24 mouse cellular contexts compared by ENCODE assay signal in genomic region chr4:103126533-103126932, GRCm38 (mm10).
"Had no signal": no experiment of that assay in that cellular context is flagged by ENCODE, and none has a peak within 500 bp of the region (broad histone marks: within the 10 kb centered on the region; RNA-seq: fewer than 3 reads in every experiment).

No protein-coding gene starts in this region.

- H3K4me3 ChIP-seq: forebrain, embryonic 15.5 days; heart, embryonic 10.5 days; heart, embryonic 12.5 days; hindbrain, embryonic 10.5 days; hindbrain, embryonic 12.5 days; intestine, embryonic 15.5 days; limb, embryonic 13.5 days; limb, embryonic 15.5 days had no signal

- ATAC-seq: forebrain, embryonic 15.5 days; forebrain, postnatal 0 days; hindbrain, embryonic 16.5 days; inflammation-experienced regulatory T-cells, adult 6 months had no signal

- H3K4me1 ChIP-seq: hindbrain, embryonic 12.5 days had no signal

- H3K4me2 ChIP-seq: forebrain, embryonic 15.5 days; heart, embryonic 12.5 days; hindbrain, embryonic 12.5 days; hindbrain, embryonic 14.5 days; intestine, embryonic 15.5 days; limb, embryonic 13.5 days; limb, embryonic 15.5 days had no signal

- H3K27me3 ChIP-seq: forebrain, embryonic 15.5 days; heart, embryonic 12.5 days; hindbrain, embryonic 12.5 days; intestine, embryonic 15.5 days; limb, embryonic 13.5 days; limb, embryonic 15.5 days had no signal

- DNase-seq: forebrain, postnatal 0 days; gastrocnemius, postnatal 25 days; heart, adult 18-20 months; heart, postnatal 10 days; heart, postnatal 4 days; kidney, adult 18-20 months; kidney, adult 8-10 months; kidney, postnatal 14 days; kidney, postnatal 36 days; layer of hippocampus, adult 9-11 months; layer of hippocampus, postnatal 36 days; left cerebral cortex, postnatal 4 days had no signal

- H3K9ac ChIP-seq: forebrain, embryonic 15.5 days; forebrain, postnatal 0 days; heart, embryonic 12.5 days; hindbrain, embryonic 12.5 days; hindbrain, embryonic 14.5 days; intestine, embryonic 15.5 days; limb, embryonic 13.5 days; limb, embryonic 15.5 days had no signal

- H3K9me3 ChIP-seq: forebrain, embryonic 15.5 days; heart, embryonic 10.5 days; heart, embryonic 12.5 days; hindbrain, embryonic 10.5 days; hindbrain, embryonic 12.5 days; intestine, embryonic 15.5 days; limb, embryonic 13.5 days; limb, embryonic 15.5 days had no signal

- H3K36me3 ChIP-seq: intestine, embryonic 15.5 days had no signal

- H3K27ac ChIP-seq: forebrain, embryonic 15.5 days; heart, embryonic 10.5 days; hindbrain, embryonic 10.5 days; hindbrain, embryonic 12.5 days; hindbrain, embryonic 14.5 days; intestine, embryonic 15.5 days; kidney, postnatal 0 days; limb, embryonic 13.5 days; limb, embryonic 15.5 days had no signal
